Comparison of ENCODE assay signal across 16 mouse cellular contexts in the genomic region with DNA sequence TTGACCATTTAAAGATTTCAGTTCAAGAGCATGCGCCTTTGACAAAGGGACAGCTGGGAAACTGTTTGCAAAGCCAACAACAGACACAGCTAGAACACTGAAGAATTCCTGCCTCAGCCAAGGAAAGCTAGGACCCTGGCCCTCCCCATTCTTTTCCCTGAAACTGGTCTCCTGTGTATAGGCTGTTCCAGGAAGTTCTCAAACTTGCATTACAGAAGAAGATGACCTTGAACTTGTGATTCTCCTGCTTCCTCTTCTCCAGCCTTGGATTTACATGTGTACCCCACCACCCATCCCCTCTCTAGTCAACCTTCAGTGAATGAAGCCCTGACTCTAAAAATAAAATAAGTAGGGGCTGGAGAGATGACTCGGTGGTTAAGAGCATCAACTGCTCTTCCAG.
"Had no signal": no experiment of that assay in that cellular context is flagged by ENCODE, and none has a peak within 500 bp of the region (broad histone marks: within the 10 kb centered on the region; RNA-seq: fewer than 3 reads in every experiment).

No protein-coding gene starts in this region.

- H3K36me3 ChIP-seq: neural tube, embryonic 13.5 days; neural tube, embryonic 15.5 days; stomach, embryonic 15.5 days had no signal

- H3K27me3 ChIP-seq: neural tube, embryonic 13.5 days; neural tube, embryonic 15.5 days; stomach, embryonic 15.5 days had no signal

- H3K4me3 ChIP-seq: neural tube, embryonic 13.5 days; neural tube, embryonic 15.5 days; stomach, embryonic 15.5 days had no signal

- H3K9me3 ChIP-seq: neural tube, embryonic 13.5 days; neural tube, embryonic 15.5 days; stomach, embryonic 15.5 days had no signal

- H3K27ac ChIP-seq: neural tube, embryonic 13.5 days; neural tube, embryonic 15.5 days; stomach, embryonic 15.5 days; stomach, postnatal 0 days had no signal

- DNase-seq: retina, postnatal 1 day; right cerebral cortex, adult 18-20 months; right cerebral cortex, postnatal 14 days; right cerebral cortex, postnatal 25 days; right cerebral cortex, postnatal 4 days; spleen, adult 18-20 months; thymus, adult 18-20 months; thymus, adult 2 months; thymus, postnatal 14 days; thymus, postnatal 25 days; thymus, postnatal 36 days; thymus, postnatal 4 days had no signal

- H3K4me1 ChIP-seq: neural tube, embryonic 13.5 days; neural tube, embryonic 15.5 days; stomach, embryonic 15.5 days had no signal

- H3K4me2 ChIP-seq: neural tube, embryonic 13.5 days; neural tube, embryonic 15.5 days; stomach, embryonic 15.5 days had no signal

- H3K9ac ChIP-seq: neural tube, embryonic 13.5 days; neural tube, embryonic 15.5 days; stomach, embryonic 15.5 days had no signal
